Mouse (Mus musculus): ENCODE results near the gene Ccdc138.

DNA sequence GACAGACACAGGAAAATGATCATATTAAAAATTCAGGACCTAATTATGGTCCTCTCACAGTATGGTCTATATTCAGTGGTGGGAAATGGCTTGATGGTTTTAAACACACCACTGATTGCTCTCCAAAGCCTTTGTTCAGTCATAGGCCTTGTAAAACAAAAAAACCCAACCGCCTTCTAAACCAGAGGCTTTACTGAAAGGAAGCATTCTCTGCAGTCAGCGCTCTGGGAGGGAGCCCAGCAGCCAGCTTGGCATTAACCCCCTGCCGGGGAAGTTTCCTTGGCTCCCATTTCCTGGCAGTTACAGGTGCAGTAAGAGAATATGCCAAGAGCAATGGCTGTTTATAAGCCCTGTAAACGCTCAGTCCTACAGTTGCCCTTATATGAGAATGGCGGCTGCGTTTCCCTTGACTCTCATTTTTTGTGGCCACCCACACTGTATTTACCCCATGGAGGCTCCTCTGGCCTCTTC, 103.7 kb downstream of the Ccdc138 start:
- TF ChIP-seq USF1 (IDR thresholded peaks at IDR 0.05; ENCODE audit: low read depth) = no peak
- TF ChIP-seq MYOD1 (IDR thresholded peaks at IDR 0.05; ENCODE audit: control insufficient read depth in 1 of 3, insufficient read length in 2 of 3, low read depth in 2 of 3) = no peak
- TF ChIP-seq POLR2A (IDR thresholded peaks at IDR 0.05; ENCODE audit: insufficient read length, low read depth) = no peak
- TF ChIP-seq CEBPB (IDR thresholded peaks at IDR 0.05; ENCODE audit: insufficient read depth, poor library complexity, severe bottlenecking) = no peak
- no peak for TF ChIP-seq TCF12 (IDR thresholded peaks at IDR 0.05; ENCODE audit: insufficient read depth, poor library complexity, severe bottlenecking)

All from myocyte (in vitro differentiated cells).